Mouse (Mus musculus) lung, adult 18-20 months (tissue): Measurements from ENCODE around the gene Ctf1.
A peak's percentile ranks its signal among the peaks of the same experiment; 100 is the strongest.

Source experiments
- DNase-seq, 2 experiments: peaks; one replicate each; pipeline ENCODE4 v3.0.0; 2022; ENCODE audit warnings: mixed read lengths in 2 of 2

Ctf1 gene

DNA sequence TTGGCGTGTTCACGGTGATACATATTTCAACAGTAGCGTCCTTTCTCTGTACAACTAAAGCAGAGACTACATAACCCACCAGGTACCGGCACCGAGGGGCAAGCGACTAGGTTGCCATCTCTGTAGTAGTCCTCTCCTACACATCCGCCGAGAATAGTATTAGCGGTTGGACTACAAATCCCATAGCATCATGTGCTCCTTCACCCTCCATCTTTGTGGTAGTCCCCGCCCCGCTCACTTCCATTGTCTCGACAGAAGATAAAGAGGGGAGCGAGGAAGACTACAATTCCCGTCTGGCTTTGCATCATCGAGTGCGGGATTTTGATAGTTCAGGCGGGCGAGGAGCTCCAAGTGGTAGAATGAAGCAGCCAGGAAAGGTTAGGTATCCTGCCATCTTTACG lies 32.7 kb downstream of the Ctf1 start:
- peak; percentile 96 to 97 for DNase-seq

DNA sequence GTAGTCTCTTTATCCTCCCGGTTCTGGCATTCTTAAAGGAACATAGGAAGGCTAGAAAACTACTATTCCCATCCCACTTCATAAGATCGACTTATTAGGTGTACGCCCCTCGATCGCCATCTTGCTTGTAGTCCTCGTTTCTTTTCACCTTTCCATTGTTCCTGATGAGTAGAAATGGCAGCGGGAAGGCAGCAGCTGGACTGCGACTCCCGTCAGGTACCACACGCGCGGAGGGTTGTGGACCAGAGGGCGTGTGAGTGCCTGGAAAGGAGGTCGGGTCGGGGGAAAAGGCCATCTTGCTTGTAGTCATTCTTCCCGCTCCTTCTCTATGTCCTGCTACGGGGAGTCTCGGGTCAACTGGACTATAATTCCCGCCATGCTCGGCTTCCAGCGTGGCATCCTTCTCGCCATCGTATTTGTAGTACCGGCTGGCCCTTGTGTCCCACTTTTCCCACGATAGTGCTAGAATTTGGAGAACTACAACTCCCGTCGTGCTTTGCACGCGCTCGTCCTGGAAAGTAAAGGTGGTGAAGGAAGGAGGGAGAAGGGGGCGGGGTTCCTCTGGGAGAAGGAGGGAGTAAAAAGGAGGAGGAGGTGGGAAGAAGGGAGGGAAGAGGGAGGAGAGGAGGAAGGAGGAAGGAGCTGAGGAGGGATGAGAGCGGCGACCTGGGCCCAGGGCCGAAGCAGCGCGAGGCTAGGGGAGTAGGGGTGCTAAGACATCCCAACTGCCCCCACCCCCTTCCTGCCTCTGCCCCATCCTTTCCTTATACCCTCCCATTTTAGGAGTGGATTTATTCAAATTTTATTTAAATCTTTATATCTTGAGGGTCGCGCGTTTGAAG lies 33.3 kb downstream of the Ctf1 start:
- peak; percentile 99 for DNase-seq

DNA sequence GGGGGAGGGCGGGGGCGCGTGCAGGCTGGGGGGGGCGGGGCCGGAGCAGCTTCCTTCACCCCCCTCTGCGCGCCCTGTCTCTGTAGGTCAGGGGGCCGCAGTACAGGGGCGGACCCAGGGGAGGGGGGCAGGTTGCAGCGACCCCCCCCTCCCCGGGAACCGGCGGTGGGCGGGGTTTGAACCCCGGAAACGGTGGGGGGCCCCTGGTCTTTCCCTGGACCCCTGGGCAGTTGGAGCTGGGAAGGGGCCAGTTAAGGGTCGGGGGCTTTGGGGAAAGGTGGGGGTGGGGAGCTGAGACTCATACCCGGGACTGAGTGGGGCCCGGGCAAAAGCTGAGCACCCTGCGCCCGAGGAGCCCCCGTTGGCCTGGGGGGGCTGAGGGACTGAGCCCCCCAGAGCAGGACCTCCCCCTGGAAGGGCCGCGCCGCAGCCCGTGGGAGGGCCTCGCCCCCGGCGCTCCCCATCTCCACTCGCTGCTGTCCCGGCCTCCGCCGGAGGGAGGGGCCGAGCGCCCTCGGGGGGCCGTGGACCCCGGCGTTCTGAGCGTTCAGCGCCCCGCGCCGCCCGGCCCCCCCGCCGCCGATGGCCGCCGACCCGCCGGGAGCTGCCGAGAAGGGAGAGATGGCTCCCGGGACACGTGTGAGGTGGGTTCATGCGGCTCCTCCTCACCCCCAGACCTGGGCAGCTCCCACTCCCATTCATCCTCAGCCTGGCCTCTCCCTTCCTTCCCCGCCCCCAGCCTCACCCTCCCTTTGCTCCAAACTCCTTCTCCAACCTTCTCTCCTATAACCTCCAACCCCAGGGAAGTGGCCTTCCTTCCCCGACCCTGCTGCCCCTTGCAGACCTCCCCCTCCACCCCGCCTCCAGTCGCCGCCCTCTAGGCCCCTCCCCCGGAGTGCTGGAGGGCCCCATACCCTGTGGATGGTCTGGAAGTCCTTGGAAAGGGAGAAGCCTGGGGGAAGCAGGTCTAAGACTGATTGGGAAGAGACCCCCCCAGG lies 34.3 kb downstream of the Ctf1 start:
- DNase-seq: no peak

DNA sequence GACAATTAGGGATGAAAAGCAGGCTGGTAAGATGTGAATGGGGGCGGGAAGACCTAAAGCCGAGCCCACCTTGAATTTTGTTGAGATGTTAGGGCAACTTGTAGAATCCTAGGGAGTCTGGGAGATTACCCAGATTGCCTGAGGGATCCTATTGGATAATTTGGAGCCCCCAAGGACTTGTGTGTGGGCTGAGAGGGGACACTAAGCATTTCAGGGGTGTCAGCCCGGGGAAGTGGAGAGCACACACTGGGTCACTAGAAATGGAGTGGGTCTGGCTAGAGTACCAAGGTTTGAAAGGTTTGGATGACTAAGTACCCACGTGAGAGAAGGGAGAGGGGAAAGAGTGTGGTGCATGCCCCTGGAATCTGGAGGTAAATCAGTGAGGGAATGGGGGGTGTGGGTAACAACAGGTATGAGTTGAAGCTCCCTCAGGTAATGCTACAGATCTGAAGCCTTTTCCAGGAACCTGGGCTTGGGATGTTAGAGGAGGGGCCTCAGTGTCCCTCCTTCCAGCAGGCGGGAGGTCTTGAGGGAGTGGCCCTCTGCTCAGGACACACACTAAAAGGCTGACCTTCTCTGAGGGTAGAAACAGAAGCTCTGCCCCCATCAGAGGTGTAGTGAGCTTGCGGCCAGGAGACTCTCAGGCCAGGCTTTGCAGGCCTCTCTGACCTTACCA lies 35.2 kb downstream of the Ctf1 start:
- no peak for DNase-seq

DNA sequence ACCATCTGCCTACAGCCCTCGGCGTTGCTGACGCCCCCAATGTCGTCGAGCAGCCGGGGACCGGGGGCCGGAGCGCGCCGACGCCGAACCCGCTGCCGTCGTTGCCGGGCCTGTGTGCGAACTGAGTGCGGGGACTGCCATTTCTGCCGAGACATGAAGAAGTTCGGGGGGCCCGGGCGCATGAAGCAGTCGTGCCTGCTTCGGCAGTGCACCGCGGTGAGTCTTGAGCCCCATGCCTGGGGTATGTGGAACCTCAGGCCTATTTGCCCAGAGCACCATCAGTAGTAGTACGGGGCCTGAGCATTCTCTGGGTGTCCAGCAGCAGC lies 35.7 kb downstream of the Ctf1 start:
- DNase-seq: no peak

DNA sequence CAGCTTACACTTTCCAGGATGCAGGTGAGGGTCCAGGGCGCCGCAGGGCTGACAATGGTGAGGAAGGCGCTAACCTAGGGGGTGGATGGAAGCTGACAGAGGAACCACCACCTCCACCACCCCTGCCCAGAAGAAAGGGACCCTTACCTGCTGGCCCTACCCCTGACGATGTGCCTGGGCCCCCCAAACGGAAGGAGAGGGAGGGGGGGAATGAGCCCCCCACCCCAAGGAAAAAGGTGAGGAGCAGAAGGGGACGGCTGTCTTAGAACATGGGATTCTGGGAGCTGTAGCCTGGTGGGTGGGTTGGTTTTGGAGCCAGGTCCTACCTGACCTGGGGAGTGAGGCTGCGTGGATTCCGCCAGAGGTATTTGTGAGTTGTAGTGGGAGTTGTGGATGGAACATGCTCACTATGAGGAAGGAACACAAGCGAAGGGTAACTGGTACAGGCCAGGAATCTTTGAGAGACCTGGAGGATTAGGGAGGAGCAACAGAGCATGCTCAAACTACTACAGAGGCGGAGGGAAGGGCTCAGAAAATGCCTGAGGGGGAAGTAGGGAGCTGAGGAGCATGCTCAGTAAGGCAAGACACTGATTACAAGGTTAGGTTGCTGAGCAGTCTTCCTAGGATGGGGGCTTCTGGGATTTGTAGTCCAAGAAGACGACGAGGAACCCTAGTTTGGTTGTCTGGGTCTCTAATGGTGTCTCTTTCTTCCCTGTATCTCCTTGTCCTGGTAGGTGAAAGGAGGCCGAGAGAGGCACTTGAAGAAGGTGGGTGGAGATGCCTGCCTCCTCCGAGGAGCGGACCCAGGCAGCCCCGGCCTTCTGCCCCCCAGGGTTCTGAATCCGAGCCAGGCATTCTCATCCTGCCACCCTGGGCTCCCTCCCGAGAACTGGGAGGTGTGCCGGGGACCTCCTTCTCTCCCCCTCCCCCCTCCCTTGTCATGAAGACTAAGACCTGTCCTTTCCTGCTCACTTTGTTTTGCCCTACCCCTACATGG lies 37.9 kb downstream of the Ctf1 start:
- peak in 1 of 2 experiments; percentile 57 for DNase-seq

DNA sequence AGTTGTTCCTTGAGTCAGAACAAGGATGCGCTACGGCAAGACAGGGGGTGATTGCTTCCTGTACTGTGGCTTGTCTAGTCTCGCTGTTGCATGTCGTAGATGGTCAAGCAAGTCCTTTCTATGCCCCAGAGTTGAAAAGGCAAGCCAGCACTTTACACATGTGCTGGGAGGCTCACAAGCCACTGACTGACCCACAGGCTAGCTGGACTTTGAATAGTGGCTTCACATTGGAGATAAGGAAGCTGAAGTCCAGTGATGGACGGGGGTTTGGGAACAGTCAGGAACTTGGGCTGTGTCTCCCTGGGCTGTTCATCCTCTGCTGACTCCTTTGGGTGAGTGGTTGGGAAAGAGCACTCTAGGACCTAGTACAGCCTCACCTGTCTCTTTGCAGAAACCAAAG lies 39.1 kb downstream of the Ctf1 start:
- DNase-seq: no peak

DNA sequence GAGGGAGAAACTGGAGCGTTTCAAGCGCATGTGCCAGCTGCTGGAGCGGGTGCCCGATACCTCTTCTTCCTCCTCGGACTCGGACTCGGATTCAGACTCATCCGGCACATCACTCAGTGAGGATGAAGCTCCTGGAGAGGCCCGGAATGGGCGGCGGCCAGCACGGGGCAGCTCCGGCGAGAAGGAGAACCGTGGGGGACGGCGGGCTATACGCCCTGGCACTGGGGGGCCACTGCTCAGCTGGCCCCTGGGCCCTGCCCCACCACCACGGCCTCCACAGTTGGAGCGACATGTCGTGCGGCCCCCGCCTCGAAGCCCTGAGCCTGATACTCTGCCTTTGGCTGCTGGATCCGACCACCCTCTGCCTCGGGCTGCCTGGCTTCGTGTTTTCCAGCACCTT lies 39.5 kb downstream of the Ctf1 start:
- no peak for DNase-seq

DNA sequence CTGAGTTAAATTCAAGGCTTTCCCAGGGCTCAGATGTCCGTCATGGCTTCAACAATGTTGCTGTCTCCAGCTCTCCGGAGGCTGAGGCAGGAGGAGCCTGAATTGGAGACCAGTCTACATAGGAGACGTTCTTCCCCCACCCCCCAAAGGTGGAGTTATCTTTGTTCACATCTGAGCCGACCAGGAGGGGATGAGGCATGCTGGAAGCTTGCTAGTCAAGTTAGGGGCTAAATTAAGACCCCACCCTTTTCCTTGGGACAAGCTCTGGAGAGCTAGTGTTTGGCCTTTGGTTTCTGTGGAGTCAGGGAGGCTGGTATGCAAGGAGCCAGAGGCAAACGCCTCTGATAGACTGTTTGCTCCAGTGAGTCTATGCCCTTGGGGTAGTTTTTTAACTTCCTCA lies 40.6 kb downstream of the Ctf1 start:
- no peak for DNase-seq

DNA sequence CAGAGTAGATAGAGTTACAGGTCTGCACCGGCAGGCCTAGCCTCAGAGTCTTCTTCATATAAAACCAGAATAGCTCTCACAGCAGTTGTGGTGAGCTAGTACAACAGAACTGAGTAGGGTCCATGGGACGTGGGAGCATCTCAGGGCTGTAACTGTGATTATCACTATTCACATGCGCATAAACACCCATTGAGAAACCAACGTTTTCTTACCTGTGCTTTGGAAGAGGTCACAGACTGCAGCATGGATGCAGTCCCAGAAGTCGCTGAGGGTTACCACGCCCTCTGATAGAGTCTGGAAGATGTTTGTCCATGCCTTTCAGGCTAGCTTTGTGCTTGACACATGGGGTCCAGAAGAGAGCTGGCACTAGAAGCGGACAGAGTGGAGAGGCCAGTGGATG lies 41.2 kb downstream of the Ctf1 start:
- DNase-seq: no peak

DNA sequence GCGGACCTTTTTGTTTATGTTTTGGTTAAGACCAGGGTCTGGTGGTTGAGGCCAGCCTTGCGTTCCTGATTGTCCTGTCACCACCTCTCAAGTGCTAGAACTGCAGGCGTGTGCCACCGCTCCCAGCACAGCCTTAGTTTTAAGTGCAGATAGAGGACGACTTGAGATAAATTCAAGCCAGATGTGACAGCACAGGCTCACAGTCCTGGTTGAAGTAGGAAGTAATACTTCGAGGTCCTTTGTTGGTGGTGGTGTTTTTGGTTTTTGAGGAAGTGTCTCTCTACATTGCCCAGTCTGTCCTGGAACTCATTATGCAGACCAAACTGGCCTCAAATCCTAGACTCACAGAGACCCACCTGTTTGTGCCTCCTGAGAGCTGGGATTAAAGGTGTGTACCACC lies 47.2 kb downstream of the Ctf1 start:
- DNase-seq: no peak

DNA sequence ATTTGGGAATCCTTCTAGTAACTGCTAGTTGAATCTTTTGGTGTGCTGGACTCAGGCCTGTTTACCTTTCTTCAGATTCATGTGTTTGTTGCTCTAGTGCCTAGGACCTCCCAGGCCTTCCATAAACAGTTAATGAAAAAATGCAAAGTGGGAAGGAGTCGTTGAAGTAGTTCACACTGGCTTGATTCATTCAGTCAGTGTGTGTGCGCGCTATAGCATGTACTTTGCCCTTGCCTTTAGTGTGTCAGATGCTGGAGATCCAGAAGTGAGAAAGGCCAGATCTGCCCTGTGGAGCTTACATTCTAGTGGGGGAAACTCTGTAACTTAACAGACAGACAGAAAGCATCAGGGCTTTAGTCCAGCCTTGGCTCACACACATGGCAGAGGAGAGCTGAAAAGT lies 47.9 kb downstream of the Ctf1 start:
- DNase-seq: no peak

DNA sequence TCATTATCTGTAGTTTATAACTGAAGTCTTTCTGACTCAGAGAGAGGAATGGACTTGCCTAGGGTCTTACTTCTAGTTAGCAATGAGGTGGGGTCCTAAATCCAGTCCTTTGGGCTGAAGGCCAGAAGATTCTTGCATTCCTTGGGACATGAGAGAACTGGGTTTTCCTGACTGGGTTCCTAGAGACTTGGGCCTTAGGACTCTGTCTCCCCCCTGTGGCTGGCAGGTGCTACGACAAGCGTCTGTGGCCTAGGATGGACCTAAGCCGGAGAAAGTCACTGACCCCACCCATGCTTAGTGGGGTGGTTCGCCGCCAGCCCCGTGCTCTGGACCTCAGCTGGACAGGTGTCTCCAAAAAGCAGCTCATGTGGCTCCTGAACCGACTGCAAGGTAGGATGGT lies 48.5 kb downstream of the Ctf1 start:
- DNase-seq: peak; percentile 66 to 72

DNA sequence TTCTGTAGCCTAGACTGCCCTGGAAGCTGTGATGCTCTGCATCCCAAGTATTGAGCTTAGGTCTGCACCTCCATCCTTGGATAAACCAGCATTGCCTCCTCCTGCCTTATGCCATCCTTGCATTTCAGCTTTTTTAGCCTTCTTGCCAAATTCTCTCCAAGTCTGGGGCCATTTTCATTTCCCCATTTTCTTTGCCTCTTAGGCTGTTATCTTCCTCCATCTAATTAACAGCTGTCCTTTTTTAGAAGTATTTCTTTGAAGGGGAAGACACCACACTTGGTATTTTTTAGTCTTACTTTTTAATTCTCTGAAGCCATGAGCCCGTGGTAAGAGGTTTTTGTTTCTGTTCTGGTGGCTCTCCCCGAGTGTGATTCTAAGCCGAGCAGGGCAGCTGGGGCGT lies 51.1 kb downstream of the Ctf1 start:
- DNase-seq: no peak

DNA sequence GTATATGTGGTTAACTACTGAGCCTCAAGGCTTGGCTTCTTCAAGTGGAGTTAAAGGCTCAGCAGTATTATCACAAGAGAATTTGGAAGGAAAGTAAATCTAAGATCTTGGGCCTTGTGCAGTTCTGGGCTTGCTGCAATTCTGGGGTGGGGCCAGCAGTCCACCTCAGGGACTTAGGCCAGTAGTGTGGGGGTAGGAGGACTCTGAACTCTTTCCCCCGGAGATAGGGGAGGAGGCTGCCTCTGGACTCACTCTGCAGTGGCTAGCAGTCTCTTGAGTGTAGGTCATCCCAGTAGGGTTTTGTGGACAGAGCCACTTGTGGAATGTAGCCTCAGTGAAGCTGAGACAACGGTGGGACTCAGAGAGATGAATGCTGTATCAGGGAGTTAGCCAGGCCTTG lies 53.2 kb downstream of the Ctf1 start:
- DNase-seq: no peak

DNA sequence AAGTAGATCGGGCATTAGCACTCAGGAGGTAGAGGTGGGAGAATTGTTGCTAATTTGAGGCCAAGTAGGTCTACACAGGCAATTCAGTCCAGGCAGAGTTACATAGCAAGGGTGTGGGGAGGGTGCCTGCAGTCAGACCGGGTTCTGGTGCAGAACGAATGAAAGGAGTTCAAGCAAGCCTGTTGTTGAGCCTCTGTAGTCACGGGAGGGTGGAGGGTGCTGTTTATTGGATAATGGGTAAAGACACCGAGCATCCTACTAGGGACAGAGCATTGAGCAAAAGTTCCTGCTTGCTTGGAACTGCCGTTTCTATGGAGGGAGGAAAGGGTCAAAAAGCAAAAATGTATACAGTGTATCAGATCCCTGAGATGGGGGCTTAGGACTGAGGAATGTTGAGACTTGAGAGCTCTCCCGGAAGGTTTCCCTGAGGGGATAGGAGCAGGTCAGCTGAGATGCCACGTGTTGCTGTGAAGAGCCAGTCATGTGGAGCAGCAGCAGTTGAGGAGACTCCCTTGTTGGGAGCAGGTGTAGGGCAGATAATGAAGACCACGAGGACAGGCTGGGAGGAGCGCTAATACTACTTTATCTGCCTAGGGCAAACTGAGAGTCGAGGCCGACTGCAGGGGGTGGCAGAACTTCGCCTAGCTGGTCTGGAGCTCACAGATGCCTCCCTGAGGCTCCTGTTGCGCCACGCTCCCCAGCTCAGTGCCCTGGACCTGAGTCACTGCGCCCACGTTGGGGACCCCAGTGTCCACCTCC lies 54.5 kb downstream of the Ctf1 start:
- no peak for DNase-seq
